Mouse (Mus musculus) Patski (cell line): Measurements from ENCODE around the gene Sytl2. TPM values are rescaled to one million over a fixed set of nuclear protein-coding genes. Genes with fewer than 3 reads are reported as not detected.

ENCODE experiments used
- ATAC-seq: fragments of 100-300 bp; one replicate; pipeline ENCODE4 v1.8.0; 2021
- CTCF ChIA-PET: fragments of 350-600 bp; sonication (Branson Sonifier 250); formaldehyde crosslinking; loops from one replicate; lab custom pipeline; 2022; ENCODE audit warnings: inconsistent platforms; lab: Charles Lee
- POLR2A ChIA-PET: fragments of 350-600 bp; sonication (Branson Sonifier 250); formaldehyde crosslinking; loops from one replicate; lab custom pipeline; 2022; ENCODE audit warnings: antibody characterized with exemption, inconsistent platforms; lab: Charles Lee
- DNase-seq: peaks from one replicate; pipeline ENCODE4 v3.0.0-alpha.2; 2011; ENCODE audit warnings: low read depth, low spot score
- H3K27me3 ChIP-seq: fragments of 371-371 bp; one replicate; pipeline ENCODE4 v1.5.1; 2021
- CTCF ChIP-seq: fragments of 100-300 bp; IDR thresholded peaks from one replicate; pipeline ENCODE4 v1.5.1; 2021
- in situ Hi-C: fragments of 300-500 bp; cut with MboI; formaldehyde crosslinking; loops from 3 replicates; pipeline ENCODE4 v1.11.1; 2018; ENCODE audit warnings: low pct_unique_long_range_greater_than_20kb, mixed read lengths
- polyA plus RNA-seq: library from polyadenylated mRNA; unstranded; gene quantifications from one replicate; pipeline ENCODE4 v1.2.3, GENCODE M21; 2021

The Sytl2 gene
- polyA plus RNA-seq, 1 experiment from 2014 or later: 214 TPM

GRCm38 (mm10) chr7:90306079-90306478, 4.0 kb downstream of the Sytl2 start:
- DNase-seq: no peak
- CTCF ChIA-PET: interaction anchor here (0.7 to 2.7 kb wide), 4 partner anchors 23 to 104 kb away, joined by 3 to 11 read pairs (median 3); no protein-coding TSS in a partner anchor
- in situ Hi-C loops: loop anchor here (5.0 kb wide), 1 partner anchor 81 kb away; no protein-coding TSS in a partner anchor
- ATAC-seq: no peak
- TF ChIP-seq CTCF: no peak
- POLR2A ChIA-PET: interaction anchor here (0.5 kb wide), 1 partner anchor 23 kb away, joined by 3 read pairs; no protein-coding TSS in a partner anchor
- H3K27me3 ChIP-seq: no peaks in the 10 kb centered on the region

GRCm38 (mm10) chr7:90306968-90307367, 4.9 kb downstream of the Sytl2 start:
- in situ Hi-C loops: loop anchor here (5.0 kb wide), 1 partner anchor 80 kb away; no protein-coding TSS in a partner anchor
- peak; percentile 15 for ATAC-seq

GRCm38 (mm10) chr7:90308003-90308402, 6.0 kb downstream of the Sytl2 start:
- TF ChIP-seq CTCF: no peak
- ChIA-PET CTCF (interaction anchor here (1.0 to 2.1 kb wide), 4 partner anchors 27 to 134 kb away, joined by 3 to 5 read pairs (median 3); partner anchors contain the start of gene Crebzf), POLR2A (no interaction called here)
- ATAC-seq (peak; percentile 18), DNase-seq (no peak)
- no peaks in the 10 kb centered on the region for H3K27me3 ChIP-seq
- in situ Hi-C loops: loop anchor here (5.0 kb wide), 1 partner anchor 79 kb away; no protein-coding TSS in a partner anchor

More at GRCm38 (mm10) chr7:90306968-90307367, 4.9 kb downstream of the Sytl2 start:
- ChIA-PET CTCF (interaction anchor here (0.7 to 2.7 kb wide), 6 partner anchors 22 to 135 kb away, joined by 3 to 11 read pairs (median 3); partner anchors contain the start of gene Crebzf), POLR2A (interaction anchor here (0.6 kb wide), 1 partner anchor 783 kb away, joined by 3 read pairs; no protein-coding TSS in a partner anchor)
- TF ChIP-seq CTCF: no peak
- DNase-seq: no peak
- no peaks in the 10 kb centered on the region for H3K27me3 ChIP-seq

DNA sequence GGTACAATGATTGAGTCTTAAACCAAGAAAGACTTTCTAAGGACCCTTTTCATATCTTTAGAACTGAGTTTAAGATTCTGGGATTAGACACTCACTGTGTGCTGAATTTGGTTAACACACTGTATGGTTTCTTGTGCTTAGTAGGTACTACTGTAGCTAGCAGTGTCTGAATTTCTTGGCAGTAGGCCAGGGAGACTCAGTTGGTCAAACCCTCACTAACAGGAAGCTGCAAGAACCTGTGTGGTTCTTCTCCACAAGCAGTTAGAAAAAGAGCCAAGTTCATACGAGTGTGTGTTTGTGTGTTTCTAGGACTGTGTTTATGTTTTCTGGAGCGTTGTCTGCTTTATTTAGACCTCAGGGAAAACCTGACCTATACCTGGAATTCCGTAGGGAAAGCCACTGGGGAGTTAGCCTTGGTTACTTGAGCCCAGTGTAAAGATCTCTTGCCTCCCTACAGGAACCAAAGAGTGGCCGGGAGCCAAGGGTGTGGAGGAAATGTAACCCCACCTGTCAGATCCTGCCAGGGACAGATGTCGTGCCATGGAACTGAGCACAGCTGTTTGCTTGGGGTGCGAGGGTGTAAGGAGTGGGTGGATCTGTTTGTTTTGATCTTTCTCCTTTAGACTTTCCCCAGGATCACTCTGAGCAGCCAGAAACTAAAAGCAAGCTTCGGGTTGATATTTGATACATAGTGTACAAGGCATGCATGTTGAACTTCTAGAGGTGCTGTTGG, 10.3 kb downstream of the Sytl2 start:
- ATAC-seq: no peak
- TF ChIP-seq CTCF: no peak
- POLR2A ChIA-PET: no interaction called here
- CTCF ChIA-PET: no interaction called here
- H3K27me3 ChIP-seq: no peaks in the 10 kb centered on the region
- no peak for DNase-seq
- in situ Hi-C loops: no loop called here

GRCm38 (mm10) chr7:90313421-90313820, 11.4 kb downstream of the Sytl2 start:
- in situ Hi-C loops: no loop called here
- CTCF ChIA-PET: no interaction called here
- DNase-seq (no peak), ATAC-seq (no peak)
- no peak for TF ChIP-seq CTCF
- H3K27me3 ChIP-seq: no peaks in the 10 kb centered on the region
- POLR2A ChIA-PET: no interaction called here

GRCm38 (mm10) chr7:90316823-90317222, 14.8 kb downstream of the Sytl2 start:
- in situ Hi-C loops: no loop called here

DNA sequence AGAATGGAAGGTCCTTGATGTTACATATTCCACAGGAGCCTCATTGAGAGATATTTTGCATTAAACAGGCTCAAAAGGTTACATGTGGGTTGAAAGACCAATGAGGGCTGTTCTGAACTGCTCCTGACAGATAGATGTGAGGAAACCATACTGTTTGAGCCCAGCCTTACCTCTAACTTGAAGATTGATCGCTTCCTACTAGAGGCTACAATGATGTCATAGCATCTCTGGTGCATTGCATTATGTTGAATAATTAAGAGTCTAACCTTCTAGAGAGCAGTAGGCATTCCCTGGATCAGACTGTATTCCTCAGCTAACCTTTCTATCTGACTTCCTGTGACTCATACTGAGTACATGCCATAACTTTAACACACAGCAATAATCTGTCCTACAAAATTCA, 17.4 kb downstream of the Sytl2 start:
- ChIA-PET CTCF (no interaction called here), POLR2A (interaction anchor here (0.6 to 1.0 kb wide), 2 partner anchors 16 to 17 kb away, joined by 4 to 6 read pairs; no protein-coding TSS in a partner anchor)
- ATAC-seq (no peak), DNase-seq (no peak)
- in situ Hi-C loops: no loop called here
- H3K27me3 ChIP-seq: no peaks in the 10 kb centered on the region
- no peak for TF ChIP-seq CTCF

More at GRCm38 (mm10) chr7:90316823-90317222, 14.8 kb downstream of the Sytl2 start:
- H3K27me3 ChIP-seq: no peaks in the 10 kb centered on the region
- TF ChIP-seq CTCF: no peak
- CTCF ChIA-PET: interaction anchor here (0.9 kb wide), 1 partner anchor 9 kb away, joined by 3 read pairs; no protein-coding TSS in a partner anchor
- ATAC-seq (no peak), DNase-seq (no peak)
- POLR2A ChIA-PET: interaction anchor here (0.7 kb wide), 1 partner anchor 25 kb away, joined by 3 read pairs; no protein-coding TSS in a partner anchor

- POLR2A ChIA-PET: interaction anchor here (0.8 kb wide), 1 partner anchor 17 kb away, joined by 4 read pairs; no protein-coding TSS in a partner anchor
- ATAC-seq (no peak), DNase-seq (no peak)
- TF ChIP-seq CTCF: no peak
- in situ Hi-C loops: no loop called here
- CTCF ChIA-PET: no interaction called here
- H3K27me3 ChIP-seq: no peaks in the 10 kb centered on the region
Measured at GRCm38 (mm10) chr7:90320124-90320523, 18.1 kb downstream of the Sytl2 start.

DNA sequence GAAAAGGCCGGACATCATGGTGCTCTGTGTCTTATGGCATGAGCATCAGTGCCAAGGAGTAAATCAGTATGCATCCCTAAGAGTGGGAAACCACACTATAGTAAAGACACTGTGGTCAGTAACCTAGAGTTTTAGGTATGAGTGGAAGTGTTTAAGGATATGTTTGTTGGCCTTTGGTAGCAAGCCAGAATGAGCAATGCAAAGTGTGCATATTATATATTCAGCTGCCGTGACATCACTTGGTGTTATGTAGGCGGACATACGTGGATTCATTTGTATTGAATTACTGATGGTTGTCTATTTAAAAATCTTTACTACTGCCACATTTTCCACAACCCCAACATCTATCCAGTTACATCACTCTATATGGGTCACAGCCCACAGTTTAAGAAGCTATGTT, 23.1 kb downstream of the Sytl2 start:
- ChIA-PET CTCF (no interaction called here), POLR2A (no interaction called here)
- in situ Hi-C loops: no loop called here
- no peak for DNase-seq
- ATAC-seq: no peak
- H3K27me3 ChIP-seq: no peaks in the 10 kb centered on the region
- no peak for TF ChIP-seq CTCF

DNA sequence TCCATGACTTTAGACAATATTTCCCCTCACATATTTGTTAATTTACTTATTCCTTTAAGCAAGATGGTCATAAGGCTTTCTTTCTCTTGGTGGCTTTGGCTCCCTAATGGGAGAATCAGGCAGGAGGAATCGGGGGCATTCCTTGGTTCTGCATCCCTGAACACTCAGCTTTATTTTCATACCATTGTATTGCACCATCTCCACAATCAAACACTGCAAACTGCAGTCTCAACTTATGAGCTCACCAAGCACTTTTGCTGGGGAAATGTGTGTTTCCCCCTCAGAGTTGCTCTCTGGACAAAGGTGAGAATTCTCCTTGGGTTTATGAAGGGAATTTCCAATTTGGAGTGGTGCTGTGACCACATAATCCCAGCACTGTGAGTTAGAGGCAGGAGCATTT, 28.1 kb downstream of the Sytl2 start:
- peak; percentile 86 for DNase-seq
- TF ChIP-seq CTCF: no peak
- ChIA-PET CTCF (interaction anchor here (0.9 to 1.2 kb wide), 3 partner anchors 15 to 64 kb away, joined by 3 to 4 read pairs (median 3); no protein-coding TSS in a partner anchor), POLR2A (interaction anchor here (0.8 kb wide), 1 partner anchor 323 kb away, joined by 5 read pairs; no protein-coding TSS in a partner anchor)
- in situ Hi-C loops: no loop called here
- peak; percentile 88 for ATAC-seq
- no peaks in the 10 kb centered on the region for H3K27me3 ChIP-seq
